Mouse (Mus musculus): ENCODE results near the gene Krtap15. TPM values are rescaled to one million over a fixed set of nuclear protein-coding genes. Genes with fewer than 3 reads are reported as not detected.

Gene Krtap15
- polyA plus RNA-seq (2014; fragmentation: Nextera tagmentation; extraction: Ambion mirVana) = not detected in 2 replicates

DNA sequence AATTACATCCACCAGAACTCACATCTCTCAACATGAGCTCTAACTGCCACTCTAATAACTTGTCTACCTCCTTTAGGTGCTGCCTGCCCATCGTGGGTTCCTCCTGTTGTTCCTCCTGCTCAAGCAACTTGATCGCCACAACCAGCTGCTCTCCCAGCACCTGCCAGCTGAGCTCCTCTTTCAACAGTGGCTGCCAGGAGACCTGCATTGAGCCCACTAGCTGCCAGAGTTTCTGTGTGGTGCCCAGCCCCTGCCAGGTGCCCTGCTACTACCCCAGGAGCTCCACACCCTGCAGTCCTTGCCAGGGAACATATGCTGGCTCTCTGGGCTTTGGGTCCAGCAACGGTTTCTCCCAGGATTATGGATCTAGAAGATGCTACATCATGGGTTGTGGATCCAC is at the start of gene Krtap15:
TSS of gene Krtap15 (plus strand) at position 150 of the 400 bp plus-strand sequence.
- Histone ChIP-seq H3K9ac (ENCODE audit: low read length) (no peak within 1 kb of the TSS), H3K27ac (replicated peaks in 1 of 2; ENCODE audit: control insufficient read depth in 1 of 2, insufficient read depth in 1 of 2, low read depth in 2 of 2, low read length in 2 of 2) (no peak within 1 kb of the TSS), H3K36me3 (ENCODE audit: control insufficient read depth, insufficient read depth, low read length) (no peaks in the 10 kb centered on the region), H3K4me2 (ENCODE audit: low read length) (no peak within 1 kb of the TSS), H3K4me3 (ENCODE audit: control insufficient read depth in 1 of 2, insufficient read depth in 1 of 2, low read depth in 1 of 2, low read length in 2 of 2) (no peak within 1 kb of the TSS), H3K4me1 (ENCODE audit: control insufficient read depth in 2 of 2, insufficient read depth in 2 of 2, low read length in 2 of 2) (no peaks in the 10 kb centered on the region), H3K9me3 (ENCODE audit: control insufficient read depth, low read length) (no peaks in the 10 kb centered on the region), H3K27me3 (ENCODE audit: control insufficient read depth, insufficient read depth, low read length) (no peaks in the 10 kb centered on the region)
- ATAC-seq (ENCODE audit: insufficient number of reproducible peaks, insufficient read depth, low FRiP score, low read depth) = no peak
- 73% methylated on average over 3 of the region's 3 CpGs for whole genome bisulfite sequencing

DNA sequence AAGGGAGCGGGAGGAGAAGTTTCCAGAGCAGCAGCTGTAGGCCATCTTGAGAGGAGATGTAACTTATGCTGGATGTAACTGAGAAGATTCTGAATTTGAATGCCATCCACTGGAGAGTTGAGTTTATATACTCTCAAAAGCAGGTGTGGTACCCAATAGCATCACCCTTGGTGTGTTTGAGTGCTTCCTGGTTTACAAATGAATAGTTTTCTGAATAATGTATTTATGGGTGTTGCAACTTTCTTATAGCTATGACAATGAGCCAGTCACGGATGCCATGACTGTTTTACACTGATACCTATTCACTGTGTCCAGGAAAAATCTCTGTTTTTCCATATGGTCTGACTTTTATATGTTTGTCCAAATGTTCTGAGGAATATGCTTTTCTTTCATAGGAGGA is 45.9 kb upstream of the Krtap15 start, which contains the start of gene 2310057N15Rik:
TSS of gene 2310057N15Rik (minus strand) at position 101 of the 400 bp plus-strand sequence.
- H3K36me3 ChIP-seq (ENCODE audit: control insufficient read depth, insufficient read depth, low read length) = no peaks in the 10 kb centered on the region
- H3K27me3 ChIP-seq (ENCODE audit: control insufficient read depth, insufficient read depth, low read length) = no peaks in the 10 kb centered on the region
- H3K9me3 ChIP-seq (ENCODE audit: control insufficient read depth, low read length) = no peaks in the 10 kb centered on the region
- ATAC-seq (ENCODE audit: insufficient number of reproducible peaks, insufficient read depth, low FRiP score, low read depth) = no peak
- no peak within 1 kb of the TSS for H3K4me2 ChIP-seq (ENCODE audit: low read length)
- no peak within 1 kb of the TSS for H3K27ac ChIP-seq (replicated peaks in 1 of 2; ENCODE audit: control insufficient read depth in 1 of 2, insufficient read depth in 1 of 2, low read depth in 2 of 2, low read length in 2 of 2)
- H3K4me1 ChIP-seq (ENCODE audit: control insufficient read depth in 2 of 2, insufficient read depth in 2 of 2, low read length in 2 of 2) = no peaks in the 10 kb centered on the region
- no peak within 1 kb of the TSS for H3K4me3 ChIP-seq (ENCODE audit: control insufficient read depth in 1 of 2, insufficient read depth in 1 of 2, low read depth in 1 of 2, low read length in 2 of 2)
- H3K9ac ChIP-seq (ENCODE audit: low read length) = no peak within 1 kb of the TSS
- 67% methylated on average over 2 of the region's 2 CpGs for WGBS

DNA sequence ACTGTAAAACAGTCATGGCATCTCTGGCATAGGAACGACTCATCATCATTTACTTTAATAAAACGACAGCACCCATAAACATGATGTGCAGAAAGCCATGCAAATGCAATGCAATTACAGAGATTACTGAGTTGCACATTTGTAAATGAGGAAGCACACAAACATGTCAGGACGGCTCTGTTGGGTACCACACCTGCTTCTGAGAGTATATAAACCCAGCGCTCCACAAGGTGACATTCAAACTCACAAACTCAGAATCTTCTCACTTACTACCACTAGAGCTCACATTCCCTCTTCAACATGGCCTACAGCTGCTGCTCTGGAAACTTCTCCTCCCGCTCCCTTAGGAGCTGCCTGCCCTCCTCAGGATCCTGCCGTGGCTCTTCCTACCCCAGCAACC is 42.4 kb upstream of the Krtap15 start, which contains the start of gene Gm5965:
TSS of gene Gm5965 (plus strand) at position 301 of the 400 bp plus-strand sequence.
- H3K27me3 ChIP-seq (ENCODE audit: control insufficient read depth, insufficient read depth, low read length) = no peaks in the 10 kb centered on the region
- H3K9me3 ChIP-seq (ENCODE audit: control insufficient read depth, low read length) = no peaks in the 10 kb centered on the region
- H3K4me1 ChIP-seq (ENCODE audit: control insufficient read depth in 2 of 2, insufficient read depth in 2 of 2, low read length in 2 of 2) = no peaks in the 10 kb centered on the region
- no peaks in the 10 kb centered on the region for H3K36me3 ChIP-seq (ENCODE audit: control insufficient read depth, insufficient read depth, low read length)
- no peak within 1 kb of the TSS for H3K4me3 ChIP-seq (ENCODE audit: control insufficient read depth in 1 of 2, insufficient read depth in 1 of 2, low read depth in 1 of 2, low read length in 2 of 2)
- H3K27ac ChIP-seq (replicated peaks in 1 of 2; ENCODE audit: control insufficient read depth in 1 of 2, insufficient read depth in 1 of 2, low read depth in 2 of 2, low read length in 2 of 2) = no peak within 1 kb of the TSS
- 76% methylated on average over 6 of the region's 6 CpGs for WGBS
- H3K9ac ChIP-seq (ENCODE audit: low read length) = no peak within 1 kb of the TSS
- no peak for ATAC-seq (ENCODE audit: insufficient number of reproducible peaks, insufficient read depth, low FRiP score, low read depth)
- no peak within 1 kb of the TSS for H3K4me2 ChIP-seq (ENCODE audit: low read length)

DNA sequence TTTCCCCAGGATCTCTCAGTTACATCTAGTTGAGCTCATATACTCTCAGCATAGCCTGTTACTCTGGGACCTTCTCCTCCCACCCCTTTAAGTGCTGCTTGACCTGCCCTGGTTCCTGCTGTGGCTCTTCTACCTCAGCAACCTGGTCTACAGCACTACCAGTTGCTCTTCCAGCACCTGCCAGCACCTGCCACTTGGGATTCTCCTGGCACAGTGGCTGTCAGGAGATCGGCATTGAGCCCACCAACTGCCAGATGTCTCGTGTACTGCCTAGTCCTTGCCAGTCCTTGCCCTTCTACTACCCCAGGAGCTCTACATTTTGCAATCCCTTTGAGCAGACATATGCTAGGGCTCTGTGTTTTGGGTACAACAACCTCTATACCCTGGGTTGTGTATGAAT is 33.2 kb upstream of the Krtap15 start:
- ATAC-seq (ENCODE audit: insufficient number of reproducible peaks, insufficient read depth, low FRiP score, low read depth) = no peak
- Histone ChIP-seq H3K27ac (replicated peaks in 1 of 2; ENCODE audit: control insufficient read depth in 1 of 2, insufficient read depth in 1 of 2, low read depth in 2 of 2, low read length in 2 of 2) (no peak overlapping the region), H3K4me1 (ENCODE audit: control insufficient read depth in 2 of 2, insufficient read depth in 2 of 2, low read length in 2 of 2) (no peaks in the 10 kb centered on the region)

DNA sequence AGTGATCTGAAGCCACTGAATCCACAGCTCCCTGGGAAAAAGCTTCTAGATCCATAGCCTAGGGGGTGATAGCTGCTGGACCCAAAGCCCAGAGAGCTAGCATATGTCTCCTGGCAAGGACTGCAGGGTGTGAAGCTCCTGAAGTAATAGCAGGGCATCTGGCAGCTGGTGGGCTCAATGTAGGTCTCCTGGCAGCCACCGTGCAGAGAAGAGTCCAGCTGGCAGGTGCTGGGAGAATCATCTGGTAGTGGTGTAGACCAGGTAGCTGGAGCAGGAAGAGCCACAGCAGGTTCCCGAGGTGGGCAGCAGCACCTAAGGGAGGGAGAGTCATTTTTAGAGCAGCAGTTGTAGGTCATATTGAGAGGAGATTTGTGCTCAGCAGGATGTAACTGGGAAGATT is 8.2 kb upstream of the Krtap15 start, which contains the start of gene Gm20741:
TSS of gene Gm20741 (minus strand) at position 394 of the 400 bp plus-strand sequence.
- no peaks in the 10 kb centered on the region for H3K9me3 ChIP-seq (ENCODE audit: control insufficient read depth, low read length)
- H3K27me3 ChIP-seq (ENCODE audit: control insufficient read depth, insufficient read depth, low read length) = no peaks in the 10 kb centered on the region
- ATAC-seq (ENCODE audit: insufficient number of reproducible peaks, insufficient read depth, low FRiP score, low read depth) = no peak

More for the DNA sequence above, 33.2 kb upstream of the Krtap15 start:
- Histone ChIP-seq H3K4me2 (ENCODE audit: low read length) (no peak overlapping the region), H3K36me3 (ENCODE audit: control insufficient read depth, insufficient read depth, low read length) (no peaks in the 10 kb centered on the region), H3K9me3 (ENCODE audit: control insufficient read depth, low read length) (no peaks in the 10 kb centered on the region), H3K4me3 (ENCODE audit: control insufficient read depth in 1 of 2, insufficient read depth in 1 of 2, low read depth in 1 of 2, low read length in 2 of 2) (no peak overlapping the region), H3K9ac (ENCODE audit: low read length) (no peak overlapping the region), H3K27me3 (ENCODE audit: control insufficient read depth, insufficient read depth, low read length) (no peaks in the 10 kb centered on the region)
- WGBS = 66% methylated on average over 2 of the region's 2 CpGs

DNA sequence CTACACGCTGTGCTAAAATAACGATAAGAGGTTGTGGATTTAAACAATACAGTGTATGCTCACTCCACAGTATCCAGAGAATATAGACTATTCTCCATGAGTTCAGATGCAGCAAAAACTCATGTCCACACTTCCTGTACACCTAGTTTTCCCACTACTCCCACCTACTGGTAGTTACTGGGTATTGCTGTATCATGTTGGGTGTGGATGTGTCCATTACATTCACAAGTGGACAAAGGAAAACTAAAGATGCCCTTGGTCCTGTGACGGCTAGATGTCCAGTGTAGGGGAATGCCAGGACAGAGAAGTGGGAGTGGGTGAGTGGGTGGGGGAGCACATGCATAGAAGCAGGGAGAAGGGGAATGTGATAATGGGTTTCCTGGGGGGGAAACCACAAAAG is 3.7 kb downstream of the Krtap15 start:
- no peak for ATAC-seq (ENCODE audit: insufficient number of reproducible peaks, insufficient read depth, low FRiP score, low read depth)
- no peak overlapping the region for H3K9ac ChIP-seq (ENCODE audit: low read length)
- no peaks in the 10 kb centered on the region for H3K9me3 ChIP-seq (ENCODE audit: control insufficient read depth, low read length)
- H3K36me3 ChIP-seq (ENCODE audit: control insufficient read depth, insufficient read depth, low read length) = no peaks in the 10 kb centered on the region
- no peak overlapping the region for H3K4me3 ChIP-seq (ENCODE audit: control insufficient read depth in 1 of 2, insufficient read depth in 1 of 2, low read depth in 1 of 2, low read length in 2 of 2)
- H3K4me1 ChIP-seq (ENCODE audit: control insufficient read depth in 2 of 2, insufficient read depth in 2 of 2, low read length in 2 of 2) = no peaks in the 10 kb centered on the region
- H3K27ac ChIP-seq (replicated peaks in 1 of 2; ENCODE audit: control insufficient read depth in 1 of 2, insufficient read depth in 1 of 2, low read depth in 2 of 2, low read length in 2 of 2) = no peak overlapping the region
- H3K27me3 ChIP-seq (ENCODE audit: control insufficient read depth, insufficient read depth, low read length) = no peaks in the 10 kb centered on the region
- H3K4me2 ChIP-seq (ENCODE audit: low read length) = no peak overlapping the region
- WGBS = 79% methylated on average over 3 of the region's 3 CpGs

More for the DNA sequence above, 8.2 kb upstream of the Krtap15 start, which contains the start of gene Gm20741:
- no peak within 1 kb of the TSS for H3K4me2 ChIP-seq (ENCODE audit: low read length)
- H3K9ac ChIP-seq (ENCODE audit: low read length) = no peak within 1 kb of the TSS
- WGBS = 72% methylated on average over 2 of the region's 2 CpGs
- H3K27ac ChIP-seq (replicated peaks in 1 of 2; ENCODE audit: control insufficient read depth in 1 of 2, insufficient read depth in 1 of 2, low read depth in 2 of 2, low read length in 2 of 2) = no peak within 1 kb of the TSS
- no peak within 1 kb of the TSS for H3K4me3 ChIP-seq (ENCODE audit: control insufficient read depth in 1 of 2, insufficient read depth in 1 of 2, low read depth in 1 of 2, low read length in 2 of 2)
- H3K4me1 ChIP-seq (ENCODE audit: control insufficient read depth in 2 of 2, insufficient read depth in 2 of 2, low read length in 2 of 2) = no peaks in the 10 kb centered on the region
- no peaks in the 10 kb centered on the region for H3K36me3 ChIP-seq (ENCODE audit: control insufficient read depth, insufficient read depth, low read length)

DNA sequence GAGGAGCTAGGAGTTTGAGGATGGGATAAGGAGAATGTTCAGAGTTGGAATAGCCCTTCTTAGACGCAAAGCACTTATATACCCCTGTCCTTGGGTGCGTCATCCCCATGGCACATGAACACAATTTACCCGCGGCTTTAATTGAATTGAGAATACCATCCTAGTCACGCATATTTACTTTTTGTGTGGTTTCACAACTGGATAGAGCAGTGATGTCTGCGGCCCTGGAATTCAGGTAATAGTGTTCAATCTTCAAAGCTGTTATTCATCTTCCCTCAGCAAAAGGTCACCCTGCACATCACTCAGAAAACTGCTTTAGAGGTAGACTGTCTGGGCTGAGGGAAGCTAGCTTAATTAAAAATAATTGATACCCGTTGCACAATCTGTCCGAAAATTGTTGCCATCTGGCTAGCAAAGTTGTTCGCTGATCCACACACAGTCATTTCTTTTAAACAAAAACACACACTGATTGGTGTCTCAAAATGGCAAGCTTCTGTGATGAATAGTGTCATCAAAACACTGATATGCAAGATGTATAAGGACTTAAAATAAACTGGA is 6.2 kb downstream of the Krtap15 start, which contains the start of gene Krtap14:
TSS of gene Krtap14 (minus strand) at position 51 of the 558 bp plus-strand sequence.
- H3K36me3 ChIP-seq (ENCODE audit: control insufficient read depth, insufficient read depth, low read length) = no peaks in the 10 kb centered on the region
- no peak for ATAC-seq (ENCODE audit: insufficient number of reproducible peaks, insufficient read depth, low FRiP score, low read depth)
- no peak within 1 kb of the TSS for H3K27ac ChIP-seq (replicated peaks in 1 of 2; ENCODE audit: control insufficient read depth in 1 of 2, insufficient read depth in 1 of 2, low read depth in 2 of 2, low read length in 2 of 2)
- 79% methylated on average over 9 of the region's 9 CpGs for WGBS
- H3K4me2 ChIP-seq (ENCODE audit: low read length) = no peak within 1 kb of the TSS
- H3K4me3 ChIP-seq (ENCODE audit: control insufficient read depth in 1 of 2, insufficient read depth in 1 of 2, low read depth in 1 of 2, low read length in 2 of 2) = no peak within 1 kb of the TSS
- no peaks in the 10 kb centered on the region for H3K27me3 ChIP-seq (ENCODE audit: control insufficient read depth, insufficient read depth, low read length)
- H3K9me3 ChIP-seq (ENCODE audit: control insufficient read depth, low read length) = no peaks in the 10 kb centered on the region
- H3K4me1 ChIP-seq (ENCODE audit: control insufficient read depth in 2 of 2, insufficient read depth in 2 of 2, low read length in 2 of 2) = no peaks in the 10 kb centered on the region
- no peak within 1 kb of the TSS for H3K9ac ChIP-seq (ENCODE audit: low read length)

DNA sequence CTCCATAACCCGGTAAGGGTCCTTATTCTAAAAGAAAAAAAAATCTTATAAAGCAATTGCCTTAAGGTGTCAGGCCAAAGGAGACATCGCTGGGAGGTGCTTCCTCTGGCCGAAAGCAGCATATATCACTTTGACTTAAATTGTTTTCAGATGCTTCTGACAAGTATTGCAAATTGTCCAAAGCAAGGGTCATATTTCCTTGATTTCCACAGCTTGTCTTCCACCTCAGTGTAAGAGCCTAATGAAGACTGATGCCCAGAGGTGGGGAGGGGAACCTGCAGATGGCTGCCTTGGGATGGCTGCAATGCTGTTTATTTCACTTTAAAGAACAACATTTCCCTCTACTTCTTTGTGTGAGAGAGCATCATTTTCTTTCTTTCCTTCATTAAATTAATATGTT is 7.0 kb downstream of the Krtap15 start:
- Histone ChIP-seq H3K27me3 (ENCODE audit: control insufficient read depth, insufficient read depth, low read length) (no peaks in the 10 kb centered on the region), H3K4me1 (ENCODE audit: control insufficient read depth in 2 of 2, insufficient read depth in 2 of 2, low read length in 2 of 2) (no peaks in the 10 kb centered on the region), H3K4me2 (ENCODE audit: low read length) (no peak overlapping the region), H3K27ac (replicated peaks in 1 of 2; ENCODE audit: control insufficient read depth in 1 of 2, insufficient read depth in 1 of 2, low read depth in 2 of 2, low read length in 2 of 2) (no peak overlapping the region), H3K36me3 (ENCODE audit: control insufficient read depth, insufficient read depth, low read length) (no peaks in the 10 kb centered on the region), H3K4me3 (ENCODE audit: control insufficient read depth in 1 of 2, insufficient read depth in 1 of 2, low read depth in 1 of 2, low read length in 2 of 2) (no peak overlapping the region), H3K9ac (ENCODE audit: low read length) (no peak overlapping the region), H3K9me3 (ENCODE audit: control insufficient read depth, low read length) (no peaks in the 10 kb centered on the region)
- no peak for ATAC-seq (ENCODE audit: insufficient number of reproducible peaks, insufficient read depth, low FRiP score, low read depth)
- 78% methylated on average over 3 of the region's 3 CpGs for WGBS

All from heart, embryonic 14.5 days (tissue).